Mouse (Mus musculus) layer of hippocampus, adult 11-12 months (tissue): ENCODE results near the gene Cactin.

Experiments
- DNase-seq: peaks from one replicate; pipeline ENCODE4 v3.0.0; 2022; ENCODE audit warnings: low spot score

Cactin gene

GRCm38 (mm10) chr10:81319330-81319699 is 1.6 kb upstream of the Cactin start:
- DNase-seq: no peak

GRCm38 (mm10) chr10:81319741-81320549 is 958 bp upstream of the Cactin start:
- DNase-seq: no peak

DNA sequence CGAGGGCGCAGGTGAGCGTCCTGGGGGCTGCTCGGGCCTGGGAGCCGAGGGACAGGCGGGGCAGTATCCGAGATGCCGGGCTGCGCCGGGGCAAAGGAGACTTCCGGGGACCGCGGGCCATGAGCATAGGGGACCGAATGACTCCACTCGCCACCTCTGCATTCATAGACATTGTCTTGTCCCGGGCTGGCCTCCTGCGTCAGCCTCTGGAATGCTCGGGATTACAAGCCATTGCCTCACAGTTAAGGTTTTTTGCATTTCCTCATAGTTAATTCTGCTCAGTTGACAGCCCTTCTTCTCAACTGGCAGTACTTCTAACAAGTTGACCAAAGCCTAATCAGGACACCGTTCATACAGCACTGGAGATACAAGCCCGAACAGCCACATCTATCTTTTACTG is 533 bp downstream of the Cactin start:
- DNase-seq: no peak

DNA sequence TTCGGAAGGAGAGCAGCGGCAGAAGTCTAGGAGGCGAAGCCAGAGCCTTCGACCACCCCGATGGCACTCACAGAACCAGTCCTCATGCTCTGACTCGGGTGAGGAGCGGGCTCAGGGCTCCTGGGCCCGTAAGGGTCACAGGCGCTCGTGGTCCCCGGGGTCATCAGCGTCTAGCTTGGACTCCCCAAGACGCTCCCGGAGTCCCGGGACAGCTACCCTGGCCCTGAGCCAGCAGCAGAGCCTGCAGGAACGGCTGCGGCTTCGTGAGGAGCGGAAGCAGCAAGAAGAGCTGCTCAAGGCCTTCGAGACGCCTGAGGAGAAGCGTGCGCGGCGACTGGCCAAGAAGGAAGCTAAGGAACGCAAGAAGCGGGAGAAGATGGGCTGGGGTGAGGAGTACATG is 1.5 kb downstream of the Cactin start:
- no peak for DNase-seq

DNA sequence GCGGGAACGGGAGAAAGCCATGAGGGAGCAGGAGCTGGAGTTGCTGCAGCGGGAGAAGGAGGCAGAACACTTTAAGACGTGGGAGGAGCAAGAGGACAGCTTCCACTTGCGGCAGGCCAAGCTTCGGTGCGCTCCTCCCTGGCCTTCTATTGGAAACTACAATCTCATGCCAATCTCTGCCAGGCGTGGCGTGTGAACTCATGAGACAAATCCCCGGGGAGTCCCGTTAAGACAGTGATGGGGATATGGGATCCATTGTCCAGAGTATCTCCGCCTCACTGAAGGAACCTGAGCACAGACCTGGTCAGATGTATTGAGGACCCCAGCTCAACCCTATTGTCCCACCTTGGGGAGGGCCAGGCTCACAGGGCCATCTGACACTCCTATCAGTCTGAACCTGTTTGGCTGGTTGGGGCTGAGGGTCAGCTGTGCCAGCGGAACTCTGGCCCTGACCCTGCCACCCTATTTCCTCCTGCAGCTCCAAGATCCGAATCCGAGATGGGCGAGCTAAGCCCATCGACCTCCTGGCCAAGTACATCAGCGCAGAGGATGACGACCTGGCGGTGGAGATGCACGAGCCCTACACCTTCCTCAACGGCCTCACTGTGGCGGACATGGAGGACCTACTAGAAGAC is 2.4 kb downstream of the Cactin start:
- no peak for DNase-seq

DNA sequence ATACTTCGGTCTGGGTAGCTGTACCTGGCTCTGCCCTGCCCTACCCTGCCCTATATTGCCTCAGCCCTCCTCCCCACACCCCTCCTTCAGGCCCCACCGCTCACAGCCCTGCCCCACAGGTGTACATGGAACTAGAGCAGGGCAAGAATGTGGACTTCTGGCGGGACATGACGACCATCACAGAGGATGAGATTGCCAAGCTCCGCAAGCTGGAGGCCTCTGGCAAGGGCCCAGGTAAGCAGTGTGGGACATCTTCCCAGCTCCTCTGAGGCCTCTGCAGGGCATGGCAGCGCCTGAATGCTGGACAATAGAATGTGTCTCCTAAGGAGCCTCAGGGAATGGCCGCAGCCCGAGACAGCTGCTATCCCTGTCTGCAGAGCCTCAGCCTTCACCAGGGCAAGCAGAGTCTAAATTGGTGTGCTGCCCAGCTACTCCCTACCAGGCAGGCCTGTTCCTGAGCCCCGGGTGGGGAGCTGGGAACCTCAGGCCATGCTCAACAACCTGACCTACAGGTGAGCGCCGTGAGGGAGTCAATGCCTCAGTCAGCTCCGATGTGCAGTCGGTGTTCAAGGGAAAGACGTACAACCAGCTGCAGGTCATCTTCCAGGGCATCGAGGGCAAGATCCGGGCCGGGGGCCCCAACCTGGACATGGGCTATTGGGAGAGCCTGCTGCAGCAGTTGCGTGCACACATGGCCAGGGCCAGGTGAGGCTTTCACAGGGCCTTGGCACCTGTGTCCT is 3.1 kb downstream of the Cactin start:
- DNase-seq: no peak

DNA sequence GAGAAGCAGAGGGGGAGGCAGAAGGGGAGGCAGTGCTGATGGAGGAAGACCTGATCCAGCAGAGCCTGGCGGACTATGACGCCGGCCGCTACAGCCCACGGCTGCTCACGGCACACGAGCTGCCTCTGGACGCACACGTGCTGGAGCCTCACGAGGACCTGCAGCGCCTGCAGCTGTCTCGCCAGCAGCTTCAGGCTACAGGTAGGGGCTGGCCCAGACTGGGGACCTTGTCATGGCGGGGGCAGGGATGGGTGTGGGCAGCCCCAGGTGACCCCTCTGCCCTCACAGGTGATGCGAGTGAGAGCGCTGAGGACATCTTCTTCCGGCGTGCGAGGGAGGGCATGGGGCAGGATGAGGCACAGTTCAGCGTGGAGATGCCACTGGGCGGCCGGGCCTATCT is 4.3 kb downstream of the Cactin start:
- no peak for DNase-seq

DNA sequence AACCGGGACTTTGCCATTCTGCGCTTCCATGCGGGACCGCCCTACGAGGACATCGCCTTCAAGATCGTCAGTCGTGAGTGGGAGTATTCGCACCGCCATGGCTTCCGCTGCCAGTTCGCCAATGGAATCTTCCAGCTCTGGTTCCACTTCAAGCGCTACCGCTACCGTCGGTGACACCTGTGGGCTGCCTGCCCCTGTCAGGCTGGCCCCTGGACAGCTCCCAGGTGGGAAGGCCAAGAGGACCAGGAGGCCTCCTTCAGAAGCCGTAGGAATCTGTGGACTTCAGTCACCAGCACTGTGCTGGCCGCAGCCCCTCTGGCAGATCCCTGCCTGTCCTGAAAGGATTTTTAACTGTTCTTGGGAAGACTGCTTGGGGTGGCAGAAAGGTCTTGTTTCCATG is 4.9 kb downstream of the Cactin start:
- no peak for DNase-seq

DNA sequence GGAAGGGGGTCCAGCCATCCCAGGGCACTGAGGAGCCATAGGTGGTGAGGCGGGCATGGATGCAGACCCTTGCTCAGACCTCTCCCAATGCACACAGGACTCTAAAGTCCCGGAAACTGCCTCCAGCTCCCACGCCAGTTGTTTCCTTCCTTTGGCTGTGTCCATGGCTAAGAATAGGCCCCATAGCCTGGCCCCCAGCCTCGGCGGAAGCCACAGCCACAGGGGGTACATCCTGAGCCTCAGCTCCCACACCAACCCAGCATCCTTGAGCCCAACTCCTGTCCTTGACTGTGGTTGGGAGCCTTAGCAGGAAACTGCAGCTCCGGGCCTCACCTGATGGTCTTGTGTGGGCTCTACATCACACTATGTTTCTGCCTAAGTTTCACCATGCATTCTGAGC is 6.0 kb downstream of the Cactin start:
- no peak for DNase-seq

GRCm38 (mm10) chr10:81327959-81328358 is 7.1 kb downstream of the Cactin start:
- DNase-seq: no peak

DNA sequence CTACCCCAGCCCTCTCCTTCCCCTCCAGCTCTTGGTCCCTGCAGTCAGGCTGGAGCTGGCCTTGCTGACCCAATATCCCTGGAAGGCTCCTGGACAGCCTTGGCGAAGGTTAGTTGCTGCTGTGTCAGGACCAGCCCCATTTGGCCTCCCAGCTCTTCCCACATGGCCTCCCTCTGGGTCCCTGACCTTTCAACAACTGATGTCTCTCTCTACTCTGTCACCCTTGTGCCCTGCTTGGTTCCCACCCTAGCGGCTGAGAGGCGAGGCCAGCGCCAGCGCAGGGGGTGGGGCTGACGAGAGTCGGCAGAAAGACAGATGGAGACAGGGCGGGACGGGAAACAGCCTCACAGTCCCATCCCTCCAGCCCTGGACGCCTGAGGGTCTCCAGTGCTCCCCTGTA is 7.5 kb downstream of the Cactin start, which contains the start of gene Tbxa2r:
Tbxa2r (plus strand) TSS at position 346 of the 400 bp plus-strand sequence.
- no peak for DNase-seq

- no peak for DNase-seq
Measured at GRCm38 (mm10) chr10:81329194-81329975, 8.5 kb downstream of the Cactin start.

- DNase-seq: no peak
Measured at GRCm38 (mm10) chr10:81330007-81330406, 9.1 kb downstream of the Cactin start.

DNA sequence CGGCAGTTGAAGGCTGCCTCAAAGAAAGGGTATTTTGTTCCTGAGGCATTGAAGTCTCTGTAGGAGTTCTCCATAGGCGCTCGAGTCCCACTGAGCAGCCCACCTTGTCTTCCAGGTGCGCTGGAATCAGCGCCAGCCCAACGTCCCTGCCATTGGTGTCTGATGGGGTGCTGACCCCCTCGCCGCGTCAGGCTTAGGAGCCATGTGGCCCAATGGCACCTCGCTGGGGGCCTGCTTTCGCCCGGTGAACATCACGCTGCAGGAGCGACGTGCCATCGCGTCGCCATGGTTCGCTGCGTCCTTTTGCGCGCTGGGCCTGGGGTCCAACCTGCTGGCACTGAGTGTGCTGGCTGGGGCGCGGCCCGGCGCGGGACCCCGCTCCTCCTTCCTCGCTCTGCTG is 11.4 kb downstream of the Cactin start:
- no peak for DNase-seq

GRCm38 (mm10) chr10:81334324-81334723 is 13.4 kb downstream of the Cactin start:
- no peak for DNase-seq

DNA sequence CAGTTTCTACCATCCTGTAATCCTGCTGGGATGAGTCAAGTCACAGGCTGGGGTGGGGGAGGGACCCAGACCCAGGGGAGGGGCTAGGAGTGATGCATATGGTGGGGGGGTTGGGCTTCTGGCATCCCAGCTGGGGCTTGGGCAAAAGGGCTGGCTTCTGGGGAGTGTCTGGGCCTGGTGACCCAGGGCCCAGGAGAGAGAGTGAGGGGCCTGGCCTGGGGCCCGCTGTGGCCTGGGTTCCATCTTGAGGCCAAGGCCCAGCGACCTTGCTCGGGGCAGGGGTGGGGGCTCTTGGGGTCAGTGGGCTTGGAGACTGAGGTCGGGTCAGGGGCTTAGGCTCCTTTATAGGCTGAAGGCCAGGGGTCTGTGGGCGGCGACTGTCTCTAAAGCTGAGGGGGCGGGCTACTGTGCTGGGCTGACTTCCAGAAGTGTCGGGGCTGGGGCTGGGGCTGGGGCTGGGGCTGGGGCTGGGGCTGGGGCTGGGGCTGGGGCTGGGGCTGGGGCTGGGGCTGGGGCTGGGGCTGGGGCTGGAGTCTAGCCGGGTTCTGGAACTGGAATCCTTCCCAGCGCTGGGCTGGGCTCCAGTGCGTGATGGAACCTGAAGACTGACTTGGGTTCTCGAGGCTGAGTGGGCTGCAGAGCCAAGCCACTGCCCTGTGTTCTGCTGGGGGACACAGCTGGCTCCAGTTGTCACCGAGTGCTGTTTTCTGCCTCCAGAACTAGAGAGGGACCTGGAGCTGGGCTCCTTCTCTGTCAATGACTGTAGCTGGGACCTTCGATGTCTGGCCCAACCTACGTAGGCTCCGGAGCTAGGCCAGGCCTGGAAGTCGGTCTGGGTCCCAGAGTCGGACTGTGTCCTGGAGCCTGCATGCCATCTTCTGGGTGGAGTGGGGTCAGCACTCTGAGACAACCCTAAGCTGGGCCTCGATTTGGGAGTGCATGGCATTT is 14.8 kb downstream of the Cactin start:
- no peak for DNase-seq

DNA sequence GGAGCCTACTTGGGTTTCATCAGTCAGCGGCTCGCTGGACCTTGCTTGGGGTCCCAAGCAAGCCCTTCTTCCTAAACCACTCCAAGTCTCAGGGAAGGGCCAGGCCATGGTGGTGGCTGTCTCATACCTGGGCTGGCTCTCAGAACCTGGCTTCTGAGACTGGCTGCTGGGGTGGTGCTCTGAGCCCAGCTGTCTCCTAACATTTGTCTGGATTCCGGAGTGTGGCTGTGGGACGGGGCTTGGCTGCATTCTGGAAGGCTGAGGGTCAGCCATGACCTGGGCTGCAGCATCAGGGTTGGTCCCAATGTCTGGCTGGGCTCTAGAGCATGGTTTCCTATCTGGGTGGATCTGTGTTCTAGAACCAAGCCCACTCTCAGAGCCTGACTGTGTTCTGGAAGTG is 15.7 kb downstream of the Cactin start:
- DNase-seq: no peak

DNA sequence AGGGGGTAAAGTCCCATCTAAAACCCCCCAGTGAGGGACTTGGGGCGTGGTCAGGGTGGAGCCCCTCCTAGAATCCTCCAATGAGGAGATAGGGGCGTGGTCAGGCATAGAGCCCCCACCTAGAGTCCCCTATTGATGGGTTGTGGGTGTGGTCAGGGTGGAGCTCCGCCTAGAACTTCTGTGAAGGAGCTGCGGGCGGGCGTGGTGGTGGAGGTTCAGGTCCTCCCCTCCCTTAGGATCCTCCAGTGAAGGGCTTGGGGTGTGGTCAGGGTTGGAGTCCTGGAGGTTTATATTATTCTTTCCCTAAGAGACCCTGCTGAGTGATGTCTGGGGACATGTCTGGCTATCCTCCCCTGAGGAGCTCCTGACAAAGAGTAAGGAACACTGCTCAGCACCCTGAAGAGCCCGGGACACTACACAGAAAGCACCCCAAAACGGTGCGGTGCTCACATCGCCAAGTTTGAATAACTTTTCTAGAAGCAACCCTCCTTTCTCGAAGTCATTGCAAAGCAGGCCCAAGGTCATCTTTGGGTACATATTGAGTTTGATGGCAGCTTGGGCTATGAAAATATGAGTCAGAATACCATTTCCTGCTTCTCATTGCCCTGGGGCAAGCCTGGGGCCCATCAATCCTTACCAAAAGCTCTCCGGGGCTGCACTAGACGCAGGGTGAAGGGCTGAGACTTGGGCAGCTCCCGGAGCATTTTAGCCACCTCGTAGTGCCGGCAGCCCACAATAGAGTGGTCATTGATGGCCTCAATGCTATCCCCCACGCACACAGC is 19.8 kb downstream of the Cactin start:
- DNase-seq: no peak

DNA sequence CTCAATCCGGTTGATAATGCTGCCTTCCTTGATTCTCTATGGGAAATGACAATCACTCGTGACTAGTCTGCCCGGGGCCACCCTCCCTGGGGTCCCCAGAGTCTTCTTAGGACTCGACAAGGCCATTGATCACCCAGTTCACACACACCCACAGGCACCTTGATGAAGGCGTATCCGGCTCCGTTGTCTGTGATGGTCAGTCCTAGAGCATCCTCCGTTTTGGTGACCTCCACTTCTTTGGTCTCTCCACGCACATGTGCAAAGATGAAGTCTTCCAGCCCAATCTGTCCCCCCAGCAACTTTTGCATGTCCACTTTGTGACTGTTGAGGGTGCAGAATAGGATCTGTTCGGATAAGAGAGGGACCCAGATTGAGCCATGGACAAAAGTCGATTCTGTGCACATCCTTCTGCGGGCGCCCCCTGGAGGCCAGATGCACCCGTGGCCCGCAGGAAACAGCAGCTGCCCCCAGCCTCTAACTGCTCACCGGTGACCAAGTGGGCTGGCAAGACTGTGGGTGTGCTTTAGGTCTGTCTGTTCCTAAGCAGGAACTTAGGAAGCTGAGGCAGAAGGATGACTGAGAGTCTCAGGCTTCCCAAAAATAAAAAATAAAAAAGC is 20.5 kb downstream of the Cactin start:
- no peak for DNase-seq
